Mouse (Mus musculus) megakaryocyte-erythroid progenitor cell, adult 5-6 weeks (primary cell): ENCODE measurements around the gene Olfr1014. TPM values are rescaled to one million over a fixed set of nuclear protein-coding genes. Genes with fewer than 3 reads are reported as not detected.

Source experiments
- ATAC-seq: replicated peaks from 2 replicates; pipeline ENCODE4 v1.8.0; 2016; ENCODE audit warnings: mild to moderate bottlenecking, inconsistent platforms; ENCODE audit not compliant: severe bottlenecking, poor library complexity, low FRiP score, low TSS enrichment
- total RNA-seq, 2 experiments: library from RNA; stranded (forward) in 1 of 2; stranded (reverse) in 1 of 2; fragments of 200-1000, 215-1000 nt in 1 of 2; fragments of >200 nt in 1 of 2; fragmentation: Nextera tagmentation in 1 of 2; gene quantifications; 2 replicates each; pipeline ENCODE4 v1.2.3; 2014 to 2017

Gene Olfr1014
- total RNA-seq (2014; fragmentation: Nextera tagmentation) (not detected in 2 replicates), total RNA-seq (2017) (not detected in 2 replicates)

DNA sequence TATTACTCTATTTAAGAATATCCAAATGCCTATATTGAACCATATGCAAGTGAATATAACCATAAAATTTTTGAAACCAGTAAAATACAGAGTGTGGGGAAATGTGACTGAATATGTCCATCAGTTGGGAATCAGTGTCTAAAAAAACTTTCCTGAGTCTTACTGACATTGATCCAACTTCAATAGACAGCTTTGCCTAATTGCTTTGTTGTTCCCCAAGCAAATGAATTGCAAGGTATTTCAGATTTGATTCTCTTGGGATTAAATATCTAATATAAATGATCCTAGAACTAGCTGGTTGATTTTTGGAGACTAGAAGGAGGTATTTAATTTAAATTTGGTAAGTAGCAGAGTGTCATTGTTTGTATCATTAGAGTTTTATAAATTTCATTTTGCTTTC is at the start of gene Olfr1014:
Gene Olfr1014 (plus strand): TSS at position 301 of the 400 bp plus-strand sequence.
- ATAC-seq, result no peak

DNA sequence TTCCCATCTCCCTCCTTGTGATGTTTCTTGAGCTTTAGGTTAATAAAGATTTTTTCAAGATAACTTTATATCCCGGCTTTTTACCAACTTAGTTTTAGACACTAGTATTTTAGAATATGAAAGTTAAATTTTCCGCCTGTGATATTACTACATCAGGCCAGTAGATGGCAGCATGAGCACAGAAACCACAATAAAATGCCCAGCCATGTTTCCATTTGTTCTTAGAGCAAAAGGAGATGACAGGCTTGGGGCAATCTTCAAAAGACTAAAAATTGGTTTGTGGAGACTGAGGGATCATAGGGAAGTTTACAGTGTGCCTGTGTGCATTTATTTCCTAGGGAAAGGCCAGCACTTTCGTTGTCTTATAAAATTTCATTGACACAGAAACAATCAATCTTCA is 46.7 kb upstream of the Olfr1014 start:
- peak; percentile 61; the same call in 1 of the 2 replicates for ATAC-seq

DNA sequence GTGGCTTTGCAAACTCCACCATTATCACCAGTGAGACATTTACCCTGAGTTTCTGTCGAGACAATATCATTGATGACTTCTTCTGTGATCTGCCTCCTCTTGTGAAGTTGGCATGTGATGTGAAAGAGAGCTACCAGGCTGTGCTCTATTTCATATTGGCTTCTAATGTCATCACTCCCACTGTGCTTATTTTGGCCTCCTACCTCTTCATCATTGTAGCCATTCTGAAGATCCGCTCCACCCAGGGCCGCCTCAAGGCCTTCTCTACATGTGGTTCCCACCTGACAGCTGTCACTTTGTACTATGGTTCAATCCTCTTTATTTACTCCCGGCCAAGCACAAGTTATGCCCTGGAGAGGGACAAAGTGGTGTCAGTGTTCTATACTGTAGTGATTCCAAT is 18.7 kb upstream of the Olfr1014 start:
- ATAC-seq, result no peak

DNA sequence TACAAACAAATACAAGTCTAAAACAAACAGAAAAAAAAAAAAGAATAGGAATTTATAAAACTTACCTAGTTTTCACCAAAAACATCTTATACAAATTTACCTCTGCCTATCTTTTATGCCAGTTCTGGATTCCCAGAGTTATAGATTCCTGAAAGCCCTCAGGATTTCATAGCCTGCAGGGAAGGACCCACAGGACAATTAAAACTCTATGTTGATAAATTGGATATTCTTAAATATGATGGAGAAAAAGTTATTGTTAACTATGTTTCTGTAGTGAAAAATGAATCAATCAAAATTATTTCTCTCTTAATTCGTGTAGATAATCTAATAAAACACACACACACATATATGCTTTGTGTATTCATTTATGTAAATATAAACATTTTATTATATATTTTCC is 9.8 kb upstream of the Olfr1014 start, which contains the start of gene Olfr1012:
Gene Olfr1012 (minus strand): TSS at position 101 of the 400 bp plus-strand sequence.
- no peak for ATAC-seq

DNA sequence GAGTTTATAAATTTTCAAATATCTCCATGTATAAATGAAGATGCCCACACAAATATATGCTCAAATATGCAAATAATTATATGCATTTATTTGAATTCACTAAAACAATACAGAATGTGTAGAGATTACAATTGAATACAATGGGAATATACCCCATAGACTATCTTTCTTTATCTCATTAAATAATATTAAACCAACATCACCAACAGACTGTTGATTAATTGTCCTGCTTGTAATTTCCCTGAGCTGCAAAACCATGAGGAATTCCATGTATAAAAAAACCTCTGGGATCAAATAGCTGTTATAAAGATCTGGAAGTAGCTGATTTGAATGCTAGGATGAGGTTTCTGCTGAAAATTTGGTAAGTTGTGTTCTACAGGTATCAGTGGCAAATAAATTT is 5.7 kb upstream of the Olfr1014 start, which contains the start of gene Olfr1013:
Gene Olfr1013 (plus strand): TSS at position 301 of the 400 bp plus-strand sequence.
- no peak for ATAC-seq

DNA sequence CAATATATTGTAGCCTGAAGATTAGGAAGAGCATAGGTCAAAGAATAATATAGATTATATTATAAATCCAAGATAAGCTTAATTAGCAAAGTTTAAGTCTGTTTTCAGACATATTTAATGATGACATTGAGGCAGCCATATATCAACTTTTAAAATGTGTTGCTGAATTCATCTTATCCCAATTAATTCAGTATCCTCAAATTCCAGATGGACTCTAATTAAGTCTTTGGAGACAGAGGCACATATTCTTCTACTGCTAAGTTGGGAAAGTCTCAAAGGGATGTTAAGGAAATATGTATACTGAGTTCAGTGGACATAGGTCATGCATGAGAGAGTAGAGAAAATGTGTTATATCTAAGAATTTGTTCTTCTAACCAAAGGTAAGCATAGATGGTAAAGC is 9.2 kb downstream of the Olfr1014 start, which contains the start of gene Olfr1015:
Gene Olfr1015 (plus strand): TSS at position 301 of the 400 bp plus-strand sequence.
- ATAC-seq, result no peak

DNA sequence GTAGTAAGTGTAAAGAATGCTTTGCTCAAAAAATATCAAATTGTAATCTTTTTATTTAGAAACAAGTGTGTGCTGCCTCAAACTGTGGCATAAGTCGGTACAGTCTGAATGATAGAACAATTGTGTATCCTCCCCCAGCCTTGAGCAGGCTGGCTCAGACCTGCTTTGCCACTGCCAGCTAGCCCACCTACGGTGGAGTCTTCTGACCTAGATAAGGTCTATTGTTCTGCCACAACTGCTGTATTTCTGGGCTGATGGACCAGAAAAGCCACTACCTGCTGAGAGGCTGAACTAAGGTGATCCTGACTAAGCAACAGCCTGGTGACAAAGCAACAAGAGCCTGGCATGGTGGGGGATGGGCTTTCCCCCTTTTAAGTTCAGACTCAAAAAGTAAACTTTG is 19.8 kb downstream of the Olfr1014 start:
- no peak for ATAC-seq

DNA sequence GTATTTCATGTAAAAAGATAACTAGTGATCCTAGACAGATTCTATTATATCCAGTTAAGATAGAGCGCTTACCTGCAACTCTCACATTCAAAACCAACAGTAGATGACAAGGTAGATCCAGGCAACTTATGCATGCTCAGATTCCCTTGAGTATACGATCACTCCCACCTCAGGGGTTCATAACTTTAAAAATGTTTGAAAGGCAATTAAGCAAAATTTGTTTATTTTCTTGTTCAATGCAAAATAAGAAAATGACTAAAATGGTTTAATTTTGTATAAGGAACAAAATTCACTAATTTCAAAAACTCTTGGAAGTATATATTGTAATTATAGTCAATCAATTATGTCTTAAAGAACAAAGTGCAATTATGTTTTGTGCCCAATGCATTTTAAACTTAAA is 29.9 kb downstream of the Olfr1014 start, which contains the start of gene Olfr1016:
Gene Olfr1016 (minus strand): TSS at position 101 of the 400 bp plus-strand sequence.
- no peak for ATAC-seq

DNA sequence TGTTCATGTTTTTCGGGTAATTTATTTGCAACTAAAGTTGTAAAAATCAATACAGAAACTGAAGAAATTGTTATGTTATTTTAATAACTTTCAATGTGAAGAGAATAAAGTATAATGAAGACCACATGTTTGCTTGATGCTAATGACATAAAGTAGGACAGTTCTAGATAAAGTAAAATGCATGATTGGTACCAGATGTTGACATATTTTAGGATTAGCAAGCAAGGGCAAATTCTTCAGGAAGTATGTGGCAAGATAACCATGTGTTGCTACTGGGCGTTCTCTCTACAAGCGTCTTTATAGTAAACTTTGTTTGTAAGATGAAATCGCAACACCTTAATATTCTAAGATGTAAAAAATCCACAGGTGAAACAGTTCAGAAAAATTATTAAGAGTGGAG is 32.0 kb downstream of the Olfr1014 start:
- ATAC-seq, result no peak

DNA sequence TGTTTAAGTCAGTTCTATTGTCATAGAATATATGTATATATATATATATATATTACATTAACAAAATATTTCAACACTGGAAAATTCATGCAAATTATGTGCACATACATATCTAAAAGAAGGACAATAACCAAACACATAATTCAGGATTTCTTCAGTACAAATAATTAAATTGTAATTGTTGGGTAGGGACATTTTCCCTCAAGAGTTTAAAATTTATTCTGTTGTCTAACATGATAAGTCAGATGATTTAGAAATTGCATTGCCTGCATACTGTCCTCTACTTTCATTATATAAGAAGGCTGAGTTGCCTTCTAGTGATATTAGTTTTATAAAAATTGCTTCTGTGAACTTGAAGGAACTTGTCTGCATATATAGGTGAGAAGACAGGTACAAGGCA is 45.7 kb downstream of the Olfr1014 start, which contains the start of gene Olfr1018:
Gene Olfr1018 (plus strand): TSS at position 301 of the 400 bp plus-strand sequence.
- ATAC-seq, result no peak

Other genes starting within 250 kb of the Olfr1014 start
- gene Olfr996, start 193.5 kb upstream of the Olfr1014 start, total RNA-seq (2014; fragmentation: Nextera tagmentation), result not detected in 2 replicates
- gene Olfr996, start 193.5 kb upstream of the Olfr1014 start, total RNA-seq (2017), result not detected in 2 replicates
- not detected in 2 replicates for gene Olfr998, start 183.8 kb upstream of the Olfr1014 start, total RNA-seq (2014; fragmentation: Nextera tagmentation)
- gene Olfr998, start 183.8 kb upstream of the Olfr1014 start, total RNA-seq (2017), result not detected in 2 replicates
- gene Olfr1000, start 160.8 kb upstream of the Olfr1014 start, total RNA-seq (2014; fragmentation: Nextera tagmentation), result not detected in 2 replicates
- not detected in 2 replicates for gene Olfr1000, start 160.8 kb upstream of the Olfr1014 start, total RNA-seq (2017)
- not detected in 2 replicates for gene Olfr1002, start 122.0 kb upstream of the Olfr1014 start, total RNA-seq (2014; fragmentation: Nextera tagmentation)
- not detected in 2 replicates for gene Olfr1002, start 122.0 kb upstream of the Olfr1014 start, total RNA-seq (2017)
- not detected in 2 replicates for gene Olfr154, start 108.3 kb upstream of the Olfr1014 start, total RNA-seq (2014; fragmentation: Nextera tagmentation)
- gene Olfr154, start 108.3 kb upstream of the Olfr1014 start, total RNA-seq (2017), result not detected in 2 replicates
- gene Olfr1006, start 93.9 kb upstream of the Olfr1014 start, total RNA-seq (2014; fragmentation: Nextera tagmentation), result not detected in 2 replicates
- not detected in 2 replicates for gene Olfr1006, start 93.9 kb upstream of the Olfr1014 start, total RNA-seq (2017)
- not detected in 2 replicates for gene Olfr1008, start 83.3 kb upstream of the Olfr1014 start, total RNA-seq (2014; fragmentation: Nextera tagmentation)
- gene Olfr1008, start 83.3 kb upstream of the Olfr1014 start, total RNA-seq (2017), result not detected in 2 replicates
- gene Olfr1009, start 57.3 kb upstream of the Olfr1014 start, total RNA-seq (2014; fragmentation: Nextera tagmentation), result not detected in 2 replicates
- not detected in 2 replicates for gene Olfr1009, start 57.3 kb upstream of the Olfr1014 start, total RNA-seq (2017)
- gene Olfr1012, start 9.9 kb upstream of the Olfr1014 start, total RNA-seq (2014; fragmentation: Nextera tagmentation), result not detected in 2 replicates
- not detected in 2 replicates for gene Olfr1012, start 9.9 kb upstream of the Olfr1014 start, total RNA-seq (2017)
- gene Olfr1013, start 5.6 kb upstream of the Olfr1014 start, total RNA-seq (2014; fragmentation: Nextera tagmentation), result not detected in 2 replicates
- not detected in 2 replicates for gene Olfr1013, start 5.6 kb upstream of the Olfr1014 start, total RNA-seq (2017)
- gene Olfr1015, start 9.3 kb downstream of the Olfr1014 start, total RNA-seq (2014; fragmentation: Nextera tagmentation), result not detected in 2 replicates
- gene Olfr1015, start 9.3 kb downstream of the Olfr1014 start, total RNA-seq (2017), result not detected in 2 replicates
- gene Olfr1016, start 29.8 kb downstream of the Olfr1014 start, total RNA-seq (2014; fragmentation: Nextera tagmentation), result not detected in 2 replicates
- gene Olfr1016, start 29.8 kb downstream of the Olfr1014 start, total RNA-seq (2017), result not detected in 2 replicates
- gene Olfr1018, start 45.8 kb downstream of the Olfr1014 start, total RNA-seq (2014; fragmentation: Nextera tagmentation), result not detected in 2 replicates
- gene Olfr1018, start 45.8 kb downstream of the Olfr1014 start, total RNA-seq (2017), result not detected in 2 replicates
- gene Olfr1019, start 72.8 kb downstream of the Olfr1014 start, total RNA-seq (2014; fragmentation: Nextera tagmentation), result not detected in 2 replicates
- not detected in 2 replicates for gene Olfr1019, start 72.8 kb downstream of the Olfr1014 start, total RNA-seq (2017)
- gene Olfr1020, start 74.3 kb downstream of the Olfr1014 start, total RNA-seq (2014; fragmentation: Nextera tagmentation), result not detected in 2 replicates
- gene Olfr1020, start 74.3 kb downstream of the Olfr1014 start, total RNA-seq (2017), result not detected in 2 replicates
- not detected in 2 replicates for gene Olfr1022, start 95.9 kb downstream of the Olfr1014 start, total RNA-seq (2014; fragmentation: Nextera tagmentation)
- gene Olfr1022, start 95.9 kb downstream of the Olfr1014 start, total RNA-seq (2017), result not detected in 2 replicates
- gene Olfr1023, start 112.9 kb downstream of the Olfr1014 start, total RNA-seq (2014; fragmentation: Nextera tagmentation), result not detected in 2 replicates
- gene Olfr1023, start 112.9 kb downstream of the Olfr1014 start, total RNA-seq (2017), result not detected in 2 replicates
- gene Olfr1024, start 132.3 kb downstream of the Olfr1014 start, total RNA-seq (2014; fragmentation: Nextera tagmentation), result not detected in 2 replicates
- gene Olfr1024, start 132.3 kb downstream of the Olfr1014 start, total RNA-seq (2017), result not detected in 2 replicates
- not detected in 2 replicates for gene Olfr1025-ps1, start 142.5 kb downstream of the Olfr1014 start, total RNA-seq (2014; fragmentation: Nextera tagmentation)
- not detected in 2 replicates for gene Olfr1025-ps1, start 142.5 kb downstream of the Olfr1014 start, total RNA-seq (2017)
- not detected in 2 replicates for gene Olfr1026, start 148.8 kb downstream of the Olfr1014 start, total RNA-seq (2014; fragmentation: Nextera tagmentation)
- not detected in 2 replicates for gene Olfr1026, start 148.8 kb downstream of the Olfr1014 start, total RNA-seq (2017)
- gene Olfr1028, start 177.7 kb downstream of the Olfr1014 start, total RNA-seq (2014; fragmentation: Nextera tagmentation), result not detected in 2 replicates
- gene Olfr1028, start 177.7 kb downstream of the Olfr1014 start, total RNA-seq (2017), result not detected in 2 replicates
- gene Olfr1029, start 201.2 kb downstream of the Olfr1014 start, total RNA-seq (2014; fragmentation: Nextera tagmentation), result not detected in 2 replicates
- not detected in 2 replicates for gene Olfr1029, start 201.2 kb downstream of the Olfr1014 start, total RNA-seq (2017)
- gene Olfr1030, start 206.6 kb downstream of the Olfr1014 start, total RNA-seq (2014; fragmentation: Nextera tagmentation), result not detected in 2 replicates
- gene Olfr1030, start 206.6 kb downstream of the Olfr1014 start, total RNA-seq (2017), result not detected in 2 replicates
- not detected in 2 replicates for gene Olfr1031, start 217.6 kb downstream of the Olfr1014 start, total RNA-seq (2014; fragmentation: Nextera tagmentation)
- not detected in 2 replicates for gene Olfr1031, start 217.6 kb downstream of the Olfr1014 start, total RNA-seq (2017)
- not detected in 2 replicates for gene Olfr1032, start 232.8 kb downstream of the Olfr1014 start, total RNA-seq (2014; fragmentation: Nextera tagmentation)
- not detected in 2 replicates for gene Olfr1032, start 232.8 kb downstream of the Olfr1014 start, total RNA-seq (2017)
- 0.09 TPM in 1 of 2 replicates, not detected in the other for gene Olfr1033, start 247.9 kb downstream of the Olfr1014 start, total RNA-seq (2014; fragmentation: Nextera tagmentation)
- gene Olfr1033, start 247.9 kb downstream of the Olfr1014 start, total RNA-seq (2017), result not detected in 2 replicates